Mouse (Mus musculus) heart, adult 2 months (tissue): ENCODE measurements at regions not wholly inside any gene's neighbourhood (a gene's known extent, or its start where the extent isn't known, plus 50 kb on each side); places are given as distances from the start of the nearest gene placed in this dataset.

Source experiments
- DNase-seq, 2 experiments: peaks; one replicate each; pipeline ENCODE4 v3.0.0; 2021
- H3K27ac ChIP-seq: fragments of 200-600 bp; 2 replicates; pipeline ENCODE4 v1.8.1; 2022
- H3K27me3 ChIP-seq: fragments of 200-500 bp; 2 replicates; pipeline ENCODE4 v1.6.1; 2012; ENCODE audit warnings: mild to moderate bottlenecking, low read length, inconsistent platforms, mixed read lengths; ENCODE audit not compliant: control insufficient read depth, insufficient read depth
- H3K36me3 ChIP-seq: fragments of 200-500 bp; 2 replicates; pipeline ENCODE4 v1.6.1; 2012; ENCODE audit warnings: low read length, inconsistent platforms; ENCODE audit not compliant: control insufficient read depth, insufficient read depth
- H3K4me1 ChIP-seq: fragments of 200-500 bp; 2 replicates; pipeline ENCODE4 v1.6.1; 2011; ENCODE audit warnings: low read length; ENCODE audit not compliant: control insufficient read depth, insufficient read depth
- H3K4me3 ChIP-seq: fragments of 200-600 bp; 2 replicates; pipeline ENCODE4 v1.8.1; 2022
- H3K79me2 ChIP-seq: fragments of 200-500 bp; replicated peaks from 2 replicates; pipeline ENCODE4 v1.6.1; 2012; ENCODE audit warnings: mild to moderate bottlenecking, inconsistent platforms, low read length, moderate library complexity, mixed read lengths; ENCODE audit not compliant: control insufficient read depth, insufficient read depth
- H3K9ac ChIP-seq: fragments of 200-500 bp; 2 replicates; pipeline ENCODE4 v1.6.1; 2012; ENCODE audit warnings: low read depth, mild to moderate bottlenecking, control low read depth, inconsistent platforms, low read length, mixed read lengths
- CTCF ChIP-seq: fragments of 200-600 bp; IDR thresholded peaks from 2 replicates; pipeline ENCODE4 v1.8.1; 2022; ENCODE audit warnings: antibody characterized with exemption, mild to moderate bottlenecking, moderate library complexity
- EP300 ChIP-seq: fragments of 200-500 bp; IDR thresholded peaks from 2 replicates; pipeline ENCODE4 v1.6.1; 2011; ENCODE audit warnings: low read depth, low read length, control low read depth; ENCODE audit not compliant: insufficient read depth
- POLR2A ChIP-seq: fragments of 200-500 bp; IDR thresholded peaks from 2 replicates; pipeline ENCODE4 v1.6.1; 2011; ENCODE audit warnings: mild to moderate bottlenecking, low read depth, low read length, control low read depth; ENCODE audit not compliant: insufficient read depth
- WGBS: fragments of 180-500 bp; shearing (Covaris S2); methylation state at CpG from one replicate; pipeline ENCODE4 v1.1.7; 2018; 5-methylcytosine and 5-hydroxymethylcytosine counted together
- intact Hi-C: fragments of 180-260 bp; cut with DNase I; formaldehyde crosslinking; loops from one replicate; pipeline ENCODE4 v1.15.1; 2025

GRCm38 (mm10) chr5:46707845-46708244 is 850.4 kb upstream of the Lcorl start:
- Histone ChIP-seq H3K27me3 (no peaks in the 10 kb centered on the region), H3K4me1 (no peaks in the 10 kb centered on the region), H3K27ac (no peak overlapping the region), H3K79me2 (no peaks in the 10 kb centered on the region), H3K4me3 (no peak overlapping the region), H3K9ac (no peak overlapping the region), H3K36me3 (no peaks in the 10 kb centered on the region)
- no peak for DNase-seq
- WGBS = 69% methylated on average over 1 of the region's 1 CpGs
- intact Hi-C loops = no loop called here
- TF ChIP-seq CTCF (no peak), EP300 (no peak), POLR2A (no peak)

GRCm38 (mm10) chr5:46707021-46707420 is 849.6 kb upstream of the Lcorl start:
- Histone ChIP-seq H3K4me1 (no peaks in the 10 kb centered on the region), H3K4me3 (no peak overlapping the region), H3K79me2 (no peaks in the 10 kb centered on the region), H3K36me3 (no peaks in the 10 kb centered on the region), H3K9ac (no peak overlapping the region), H3K27me3 (no peaks in the 10 kb centered on the region), H3K27ac (no peak overlapping the region)
- WGBS = 90% methylated on average over 5 of the region's 5 CpGs
- intact Hi-C loops = no loop called here
- TF ChIP-seq EP300 (no peak), CTCF (no peak), POLR2A (no peak)
- DNase-seq = no peak

GRCm38 (mm10) chr5:46678007-46678406 is 820.6 kb upstream of the Lcorl start:
- no peak for DNase-seq
- Histone ChIP-seq H3K27ac (no peak overlapping the region), H3K4me3 (no peak overlapping the region), H3K27me3 (no peaks in the 10 kb centered on the region), H3K4me1 (no peaks in the 10 kb centered on the region), H3K79me2 (no peaks in the 10 kb centered on the region), H3K9ac (no peak overlapping the region), H3K36me3 (no peaks in the 10 kb centered on the region)
- intact Hi-C loops = no loop called here
- no peak for TF ChIP-seq EP300
- TF ChIP-seq CTCF = no peak
- TF ChIP-seq POLR2A = no peak

GRCm38 (mm10) chr5:46674810-46675502 is 817.5 kb upstream of the Lcorl start:
- no peak for DNase-seq
- TF ChIP-seq EP300 (no peak), POLR2A (no peak), CTCF (no peak)
- Histone ChIP-seq H3K4me3 (no peak overlapping the region), H3K79me2 (no peaks in the 10 kb centered on the region), H3K27ac (no peak overlapping the region), H3K4me1 (no peaks in the 10 kb centered on the region), H3K36me3 (no peaks in the 10 kb centered on the region), H3K9ac (no peak overlapping the region), H3K27me3 (no peaks in the 10 kb centered on the region)
- intact Hi-C loops = no loop called here
- WGBS = 75% methylated on average over 3 of the region's 3 CpGs

GRCm38 (mm10) chr5:46673413-46673812 is 816.0 kb upstream of the Lcorl start:
- no peak for DNase-seq
- Histone ChIP-seq H3K4me1 (no peaks in the 10 kb centered on the region), H3K79me2 (no peaks in the 10 kb centered on the region), H3K27ac (no peak overlapping the region), H3K4me3 (no peak overlapping the region), H3K9ac (no peak overlapping the region), H3K36me3 (no peaks in the 10 kb centered on the region), H3K27me3 (no peaks in the 10 kb centered on the region)
- intact Hi-C loops = no loop called here
- WGBS = 40% methylated on average over 1 of the region's 1 CpGs
- no peak for TF ChIP-seq CTCF

- no peak for DNase-seq
- Histone ChIP-seq H3K36me3 (no peaks in the 10 kb centered on the region), H3K4me1 (no peaks in the 10 kb centered on the region), H3K9ac (no peak overlapping the region), H3K27me3 (no peaks in the 10 kb centered on the region), H3K27ac (no peak overlapping the region), H3K4me3 (no peak overlapping the region), H3K79me2 (no peaks in the 10 kb centered on the region)
- intact Hi-C loops = no loop called here
- WGBS = 71% methylated on average over 2 of the region's 2 CpGs
- no peak for TF ChIP-seq CTCF
- no peak for TF ChIP-seq POLR2A
- TF ChIP-seq EP300 = no peak
These were observed 813.1 kb upstream of the Lcorl start for GRCm38 (mm10) chr5:46670484-46670883.
